Mouse (Mus musculus): ENCODE data around the gene Nphp4.

DNA sequence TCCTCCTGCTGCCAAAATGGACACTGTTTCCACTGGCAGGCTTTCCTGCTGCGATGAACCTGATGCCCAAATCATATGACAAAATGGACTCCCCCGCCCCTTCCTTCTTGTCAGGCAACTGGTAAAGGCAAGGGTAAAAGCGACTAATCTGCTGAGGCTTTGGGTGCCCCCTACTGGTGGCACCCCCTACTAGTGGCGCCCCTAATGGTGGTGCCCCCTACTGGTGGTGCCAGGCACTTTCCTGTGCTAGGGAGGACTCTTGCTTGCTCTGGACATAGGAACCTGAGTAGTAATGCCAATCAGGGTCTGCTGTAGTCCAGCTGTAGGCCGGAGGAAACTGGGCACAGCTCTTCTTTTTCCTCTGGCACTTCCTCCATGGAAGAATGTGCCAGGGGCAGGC is 44.2 kb upstream of the Nphp4 start:
- no peak for TF ChIP-seq GATA1 (IDR thresholded peaks at IDR 0.05; ENCODE audit: low read length)
- TF ChIP-seq TAL1 (IDR thresholded peaks at IDR 0.05; ENCODE audit: low read length): no peak
